In the genomic region with DNA sequence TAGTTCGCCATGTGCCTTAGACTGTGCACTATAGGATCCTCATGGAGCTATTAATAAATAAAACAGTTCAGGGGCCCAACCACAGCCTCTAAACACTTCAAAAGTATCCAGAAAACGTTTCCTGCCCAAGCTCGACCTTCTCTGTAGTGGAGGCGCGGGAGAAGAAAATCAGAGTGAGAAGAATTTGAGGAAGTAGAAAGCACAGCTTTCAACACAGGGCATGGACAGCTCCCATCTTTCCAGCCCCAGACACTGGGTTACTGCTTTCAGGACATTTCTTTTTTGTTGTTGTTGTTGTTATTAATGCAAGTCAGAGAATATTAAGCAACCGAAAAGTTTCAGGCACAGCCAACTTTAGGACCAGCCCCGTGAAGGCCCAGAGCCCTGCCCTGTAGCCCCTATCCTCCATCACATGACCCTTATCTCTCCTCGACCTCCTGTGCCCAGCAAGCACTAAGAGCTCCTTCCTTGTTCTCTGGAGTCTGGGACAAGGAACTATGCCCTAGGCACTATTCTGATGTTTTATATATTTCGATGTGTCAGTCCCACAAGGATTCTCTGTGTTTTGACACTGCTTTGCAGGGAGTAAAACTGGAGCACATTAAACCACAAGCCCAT, we compare ENCODE assay signal across 27 mouse cellular contexts. TPM values are rescaled to one million over a fixed set of nuclear protein-coding genes. Genes with fewer than 3 reads are reported as not detected.
DNase-seq lines count a peak whose midpoint lies in the region; ATAC-seq lines count a peak whose summit lies in the region.
"Had no signal": no experiment of that assay in that cellular context is flagged by ENCODE, and none has a peak within 500 bp of the region (broad histone marks: within the 10 kb centered on the region; RNA-seq: fewer than 3 reads in every experiment).

No protein-coding gene starts in this region.

- no peaks in the 10 kb centered on the region for H3K27me3 ChIP-seq in intestine, embryonic 15.5 days (replicated peaks)
- H3K27me3 ChIP-seq in liver, embryonic 15.5 days = no peaks in the 10 kb centered on the region
- H3K27me3 ChIP-seq: CH12.LX; forebrain, embryonic 15.5 days; heart, embryonic 15.5 days; lung, embryonic 15.5 days; midbrain, embryonic 12.5 days had no signal

- no peak overlapping the region for H3K27ac ChIP-seq in intestine, embryonic 15.5 days
- H3K27ac ChIP-seq in liver, embryonic 15.5 days (replicated peaks) = no peak overlapping the region
- H3K27ac ChIP-seq: forebrain, embryonic 15.5 days; heart, embryonic 15.5 days; hindbrain, embryonic 14.5 days; left cerebral cortex, adult 2 months; lung, embryonic 15.5 days; macrophage; midbrain, embryonic 12.5 days had no signal

- no peak overlapping the region for H3K4me3 ChIP-seq in intestine, embryonic 15.5 days (replicated peaks)
- no peak overlapping the region for H3K4me3 ChIP-seq in liver, embryonic 15.5 days (replicated peaks)
- H3K4me3 ChIP-seq: forebrain, embryonic 15.5 days; heart, embryonic 15.5 days; left cerebral cortex, adult 2 months; lung, embryonic 15.5 days; midbrain, embryonic 12.5 days had no signal

- no peak overlapping the region for H3K9ac ChIP-seq in intestine, embryonic 15.5 days
- no peak overlapping the region for H3K9ac ChIP-seq in liver, embryonic 15.5 days
- H3K9ac ChIP-seq: forebrain, embryonic 15.5 days; heart, embryonic 15.5 days; hindbrain, embryonic 14.5 days; lung, embryonic 15.5 days; midbrain, embryonic 12.5 days had no signal

- peak; percentile 67 for ATAC-seq in common myeloid progenitor, adult 5-6 weeks (replicated peaks; ENCODE audit: low read depth, poor library complexity, severe bottlenecking)
- ATAC-seq in intestine, embryonic 15.5 days = peak; percentile 44; the same call in 1 of the 2 replicates
- peak; percentile 49; the same call in 1 of the 2 replicates for ATAC-seq in liver, embryonic 15.5 days (ENCODE audit: insufficient read depth)
- ATAC-seq in monocyte, adult 5-6 weeks (replicated peaks; ENCODE audit: insufficient number of reproducible peaks, low FRiP score, low TSS enrichment, poor library complexity, severe bottlenecking) = peak; percentile 33; the same call in 1 of the 2 replicates
- ATAC-seq: forebrain, embryonic 15.5 days; inflammation-experienced regulatory T-cells, adult 6 months had no signal

- H3K4me2 ChIP-seq in intestine, embryonic 15.5 days (replicated peaks) = no peak overlapping the region
- H3K4me2 ChIP-seq in liver, embryonic 15.5 days = no peak overlapping the region
- H3K4me2 ChIP-seq: forebrain, embryonic 15.5 days; heart, embryonic 15.5 days; hindbrain, embryonic 14.5 days; lung, embryonic 15.5 days; midbrain, embryonic 12.5 days had no signal

- no peak for DNase-seq in spleen, postnatal 10 days (ENCODE audit: low spot score in 2 of 2)
- DNase-seq in frontal cortex, postnatal 10 days (ENCODE audit: low spot score in 2 of 2) = no peak
- no peak for DNase-seq in adrenal gland, postnatal 14 days
- DNase-seq: adrenal gland, adult 2 months; B cell, adult 2 months; cerebellum, adult 11-12 months; cerebellum, postnatal 14 days; gastrocnemius, postnatal 10 days; heart, postnatal 36 days; right cerebral cortex, postnatal 14 days; thymus, postnatal 36 days had no signal

- peaks cover 6% of the 10 kb centered on the region for H3K4me1 ChIP-seq in intestine, embryonic 15.5 days (replicated peaks)
- H3K4me1 ChIP-seq in liver, embryonic 15.5 days (replicated peaks) = peaks cover 31% of the 10 kb centered on the region
- H3K4me1 ChIP-seq: forebrain, embryonic 15.5 days; heart, embryonic 15.5 days; lung, embryonic 15.5 days; midbrain, embryonic 12.5 days had no signal

- WGBS in intestine, embryonic 15.5 days = 64% methylated on average over 9 of the region's 9 CpGs
- 30% methylated on average over 9 of the region's 9 CpGs for WGBS in liver, embryonic 15.5 days (ENCODE audit: insufficient replicate concordance)

- no peaks in the 10 kb centered on the region for H3K9me3 ChIP-seq in intestine, embryonic 15.5 days
- H3K9me3 ChIP-seq in liver, embryonic 15.5 days (replicated peaks) = no peaks in the 10 kb centered on the region
- H3K9me3 ChIP-seq: forebrain, embryonic 15.5 days; G1E; heart, embryonic 15.5 days; lung, embryonic 15.5 days; midbrain, embryonic 12.5 days had no signal

- H3K36me3 ChIP-seq in intestine, embryonic 15.5 days = no peaks in the 10 kb centered on the region
- no peaks in the 10 kb centered on the region for H3K36me3 ChIP-seq in liver, embryonic 15.5 days (replicated peaks)
- H3K36me3 ChIP-seq: forebrain, embryonic 15.5 days; G1E; heart, embryonic 15.5 days; lung, embryonic 15.5 days; midbrain, embryonic 12.5 days had no signal

RNA-seq across cellular contexts. Expression of a gene that starts 50.1 kb away (rescaled TPM):
- 33.9 and 37.5 TPM in 2 replicates for total RNA-seq in common myeloid progenitor, adult 5-6 weeks (2017)
- polyA plus RNA-seq in intestine, embryonic 15.5 days (2015; fragmentation: Nextera tagmentation; extraction: Ambion mirVana) = 67.6 and 70.5 TPM in 2 replicates
- 22.8 and 24.3 TPM in 2 replicates for polyA plus RNA-seq in liver, embryonic 15.5 days (2015; fragmentation: Nextera tagmentation; extraction: Ambion mirVana)
- total RNA-seq in monocyte, adult 5-6 weeks (2017) = 35.1 to 44.1 TPM (median 40.2 TPM) in 3 replicates
- total RNA-seq in adrenal gland, postnatal 14 days (2021) = 59.7 and 60.6 TPM in 2 replicates

RNA-seq across cellular contexts. Expression of a gene that starts 52.8 kb away (rescaled TPM):
- 1,717 and 2,144 TPM in 2 replicates for total RNA-seq in common myeloid progenitor, adult 5-6 weeks (2017)
- polyA plus RNA-seq in intestine, embryonic 15.5 days (2015; fragmentation: Nextera tagmentation; extraction: Ambion mirVana) = 349 and 408 TPM in 2 replicates
- polyA plus RNA-seq in liver, embryonic 15.5 days (2015; fragmentation: Nextera tagmentation; extraction: Ambion mirVana) = 61.5 and 83.9 TPM in 2 replicates
- 887 to 1,580 TPM (median 1,277 TPM) in 3 replicates for total RNA-seq in monocyte, adult 5-6 weeks (2017)
- 9.2 and 10.8 TPM in 2 replicates for total RNA-seq in adrenal gland, postnatal 14 days (2021)
- total RNA-seq: layer of hippocampus, postnatal 10 days; left cerebral cortex, adult 2 months; left cerebral cortex, postnatal 36 days had no signal

Comparison
In these comparisons a context has a peak if more than half of its experiments do, and no peak if none do; other contexts are left out.
1. RNA of a gene that starts 52.8 kb away (total RNA-seq): 1,717 to 2,144 TPM in common myeloid progenitor, adult 5-6 weeks and 887 to 1,580 TPM in monocyte, adult 5-6 weeks; 9.2 to 10.8 TPM in adrenal gland, postnatal 14 days; every median in the first group is over 10 times any median in the second.
2. Peak in every context shown above with its lines, with median percentiles within 50 percentile points of each other: ATAC-seq.